Mouse (Mus musculus) adrenal gland, postnatal 25 days (tissue): ENCODE measurements at regions not wholly inside any gene's neighbourhood (a gene's known extent, or its start where the extent isn't known, plus 50 kb on each side); places are given as distances from the start of the nearest gene placed in this dataset.

Source experiments
- DNase-seq: peaks from one replicate; pipeline ENCODE4 v3.0.0; 2021; ENCODE audit warnings: mixed read lengths

- DNase-seq: no peak
Observed at GRCm38 (mm10) chr5:100982573-100982936, 137.0 kb downstream of the Gpat3 start.

DNA sequence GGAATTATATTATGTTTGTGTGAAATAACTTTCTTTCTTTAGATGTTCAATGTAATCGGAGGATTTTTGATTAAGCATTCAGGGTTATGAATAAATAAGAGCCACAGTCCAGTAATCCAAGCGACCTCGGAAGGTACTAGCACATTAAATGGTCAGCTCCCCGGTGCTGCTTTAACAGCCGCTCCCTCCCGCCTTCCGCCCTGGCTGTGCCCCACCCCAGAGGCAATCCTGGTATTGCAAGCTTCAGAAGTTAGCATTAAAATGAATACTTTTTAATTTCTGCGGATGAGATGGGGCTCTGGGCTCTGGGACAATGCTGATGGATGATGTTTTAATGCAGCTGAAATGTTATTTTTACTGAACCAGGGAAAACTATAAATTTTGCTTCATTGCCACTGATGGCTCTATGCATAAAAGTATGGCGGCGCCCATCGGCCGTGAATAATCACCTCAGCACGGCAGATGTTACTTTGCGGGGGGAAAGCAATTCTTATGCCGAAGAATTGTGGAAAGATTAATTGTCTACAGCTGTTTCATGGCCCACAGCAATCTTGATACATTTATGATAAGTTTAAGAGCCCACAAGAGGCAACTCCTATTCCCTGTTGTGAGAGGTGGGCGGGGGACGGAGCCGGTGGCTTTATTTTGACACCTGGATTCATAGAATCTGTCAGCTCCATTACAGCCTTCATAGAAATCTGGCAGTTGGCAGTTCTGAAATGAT lies 136.5 kb downstream of the Gpat3 start:
- DNase-seq: no peak

GRCm38 (mm10) chr5:100976736-100977135 lies 131.2 kb downstream of the Gpat3 start:
- no peak for DNase-seq

DNA sequence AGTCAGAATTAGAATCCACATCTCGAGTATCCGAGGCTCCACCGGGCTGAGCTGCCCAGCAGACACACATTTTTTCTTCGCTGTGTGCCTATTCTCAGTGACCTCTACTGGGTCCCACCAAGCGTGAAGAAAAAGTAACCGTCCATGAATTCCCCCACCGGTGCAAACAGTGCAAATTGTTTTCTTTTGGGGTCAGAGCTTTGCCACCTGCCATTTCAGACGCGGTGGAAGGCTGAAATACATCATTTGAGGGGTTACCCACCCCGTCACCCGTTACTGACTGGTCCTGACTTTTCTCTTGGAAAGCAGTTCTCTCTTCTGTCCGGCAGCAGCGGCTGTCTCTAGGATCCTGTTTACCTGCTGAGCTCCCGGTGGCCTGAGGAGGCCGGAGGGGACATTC lies 105.7 kb downstream of the Gpat3 start:
- DNase-seq: no peak
